Mouse (Mus musculus) heart, embryonic 14.5 days (tissue): Measurements from ENCODE around the gene Nrg4. TPM values are rescaled to one million over a fixed set of nuclear protein-coding genes. Genes with fewer than 3 reads are reported as not detected.

Source experiments
- ATAC-seq: fragments of 200-750 bp; cut with Nextera tagmentation; 2 replicates; pipeline ENCODE4 v1.8.0; 2017; ENCODE audit warnings: low read depth, moderate TSS enrichment; ENCODE audit not compliant: insufficient number of reproducible peaks, insufficient read depth, low FRiP score
- H3K27ac ChIP-seq, 2 experiments: fragments of 200-500 bp in 1 of 2; fragments of 300-500 bp in 1 of 2; sonication (generic) in 1 of 2; replicated peaks in 1 of 2; 2 replicates each; pipeline ENCODE4 v1.5.1; 2012 to 2014; ENCODE audit warnings: low read depth in 2 of 2, low read length in 2 of 2, control low read depth in 1 of 2, mild to moderate bottlenecking in 1 of 2, mixed read lengths in 1 of 2; ENCODE audit not compliant: control insufficient read depth in 1 of 2, insufficient read depth in 1 of 2
- H3K27me3 ChIP-seq: fragments of 300-500 bp; sonication (generic); 2 replicates; pipeline ENCODE4 v1.6.1; 2014; ENCODE audit warnings: mild to moderate bottlenecking, low read length, control low read depth; ENCODE audit not compliant: control insufficient read depth, insufficient read depth
- H3K36me3 ChIP-seq: fragments of 300-500 bp; sonication (generic); 2 replicates; pipeline ENCODE4 v1.6.1; 2014; ENCODE audit warnings: mild to moderate bottlenecking, control low read depth, low read length, mixed read lengths; ENCODE audit not compliant: control insufficient read depth, insufficient read depth
- H3K4me1 ChIP-seq, 2 experiments: fragments of 200-500 bp in 1 of 2; fragments of 300-500 bp in 1 of 2; sonication (generic) in 1 of 2; 2 replicates each; pipeline ENCODE4 v1.6.1; 2012 to 2014; ENCODE audit warnings: low read length in 2 of 2, control low read depth in 1 of 2, mixed read lengths in 1 of 2; ENCODE audit not compliant: control insufficient read depth in 2 of 2, insufficient read depth in 2 of 2
- H3K4me2 ChIP-seq: fragments of 300-500 bp; sonication (generic); 2 replicates; pipeline ENCODE4 v1.6.1; 2014; ENCODE audit warnings: mild to moderate bottlenecking, low read length
- H3K4me3 ChIP-seq, 2 experiments: fragments of 200-500 bp in 1 of 2; fragments of 300-500 bp in 1 of 2; sonication (generic) in 1 of 2; 2 replicates each; pipeline ENCODE4 v1.5.1; 2012 to 2014; ENCODE audit warnings: low read length in 2 of 2, mild to moderate bottlenecking in 2 of 2, control low read depth in 1 of 2, low read depth in 1 of 2, moderate library complexity in 1 of 2; ENCODE audit not compliant: control insufficient read depth in 1 of 2, insufficient read depth in 1 of 2
- H3K9ac ChIP-seq: fragments of 300-500 bp; sonication (generic); 2 replicates; pipeline ENCODE4 v1.6.1; 2014; ENCODE audit warnings: mild to moderate bottlenecking, low read length
- H3K9me3 ChIP-seq: fragments of 300-500 bp; sonication (generic); 2 replicates; pipeline ENCODE4 v1.6.1; 2016; ENCODE audit warnings: low read length, control low read depth; ENCODE audit not compliant: control insufficient read depth
- WGBS: fragments of 180-500 bp; shearing (Covaris S2); extraction: QIAGEN DNeasy Blood & Tissue Kit; methylation state at CpG from one replicate; pipeline ENCODE4 v1.1.7; 2014; 5-methylcytosine and 5-hydroxymethylcytosine counted together
- polyA plus RNA-seq: library from polyadenylated mRNA; unstranded; fragments of >200 nt; fragmentation: Nextera tagmentation; extraction: Ambion mirVana; gene quantifications from 2 replicates; pipeline ENCODE4 v1.2.1, GENCODE M21; 2014

Gene Nrg4
- polyA plus RNA-seq, 1 experiment from 2014 or later: 1.7 TPM

- 75% methylated on average over 2 of the region's 2 CpGs for WGBS
- no peak overlapping the region for H3K9ac ChIP-seq
Observed at GRCm38 (mm10) chr9:55174235-55174634, 152.4 kb downstream of the Nrg4 start.

GRCm38 (mm10) chr9:55172195-55172685 is 154.4 kb downstream of the Nrg4 start:
- WGBS: 89% methylated on average over 1 of the region's 1 CpGs
- H3K36me3 ChIP-seq: peaks cover 16% of the 10 kb centered on the region; the same call in 1 of the 2 replicates
- ATAC-seq: no peak

More at GRCm38 (mm10) chr9:55174235-55174634, 152.4 kb downstream of the Nrg4 start:
- Histone ChIP-seq H3K27ac (no peak overlapping the region), H3K4me2 (no peak overlapping the region), H3K9me3 (no peaks in the 10 kb centered on the region), H3K27me3 (no peaks in the 10 kb centered on the region), H3K4me1 (no peaks in the 10 kb centered on the region), H3K36me3 (0 out of 2 replicates have a peak, but pooled peaks cover 3% of the 10 kb centered on the region), H3K4me3 (no peak overlapping the region)
- no peak for ATAC-seq

GRCm38 (mm10) chr9:55170655-55171412 is 155.8 kb downstream of the Nrg4 start:
- ATAC-seq: no peak
- H3K27me3 ChIP-seq: no peaks in the 10 kb centered on the region
- H3K9me3 ChIP-seq: no peaks in the 10 kb centered on the region
- no peaks in the 10 kb centered on the region for H3K4me1 ChIP-seq
- no peak overlapping the region for H3K9ac ChIP-seq
- peaks cover 26% of the 10 kb centered on the region for H3K36me3 ChIP-seq
- no peak overlapping the region for H3K4me2 ChIP-seq
- no peak overlapping the region for H3K27ac ChIP-seq
- WGBS: 59% methylated on average over 7 of the region's 7 CpGs
- no peak overlapping the region for H3K4me3 ChIP-seq

More at GRCm38 (mm10) chr9:55172195-55172685, 154.4 kb downstream of the Nrg4 start:
- Histone ChIP-seq H3K27ac (no peak overlapping the region), H3K9me3 (no peaks in the 10 kb centered on the region), H3K27me3 (no peaks in the 10 kb centered on the region), H3K4me1 (no peaks in the 10 kb centered on the region), H3K4me2 (no peak overlapping the region), H3K9ac (no peak overlapping the region), H3K4me3 (no peak overlapping the region)

Other genes with a start within 250 kb of the Nrg4 start
- gene Ube2q2, start 178.0 kb downstream of the Nrg4 start, polyA plus RNA-seq: 33.5 and 36.3 TPM in 2 replicates
- 59.2 and 62.4 TPM in 2 replicates for gene Fbxo22, start 117.9 kb downstream of the Nrg4 start, polyA plus RNA-seq
- 0.16 TPM in 1 of 2 replicates, not detected in the other for gene Tmem266, start 69 bp upstream of the Nrg4 start, polyA plus RNA-seq
- 396 and 402 TPM in 2 replicates for gene Etfa, start 185.4 kb upstream of the Nrg4 start, polyA plus RNA-seq
- gene Isl2, start 211.8 kb upstream of the Nrg4 start, polyA plus RNA-seq: 0.12 and 0.13 TPM in 2 replicates